Mouse (Mus musculus): ENCODE results near the gene Ccnl2.

Ccnl2 gene

GRCm38 (mm10) chr4:155790650-155791161 is 21.6 kb upstream of the Ccnl2 start:
- DNase-seq, result no peak

GRCm38 (mm10) chr4:155791240-155791933 is 20.9 kb upstream of the Ccnl2 start:
- no peak for DNase-seq

- no peak for DNase-seq
These were observed 18.6 kb upstream of the Ccnl2 start for GRCm38 (mm10) chr4:155793730-155794129.

GRCm38 (mm10) chr4:155802075-155802474 is 10.2 kb upstream of the Ccnl2 start:
- DNase-seq, result no peak

GRCm38 (mm10) chr4:155802741-155803339 is 9.4 kb upstream of the Ccnl2 start, which contains the start of gene Mrpl20:
Mrpl20 (plus strand) TSS chr4:155802878.
- no peak for DNase-seq

- DNase-seq, result peak; percentile 94
These were observed 8.8 kb upstream of the Ccnl2 start for GRCm38 (mm10) chr4:155803340-155804041.

GRCm38 (mm10) chr4:155807841-155808240 is 4.4 kb upstream of the Ccnl2 start:
- DNase-seq, result no peak

- DNase-seq, result no peak
These were observed 434 bp downstream of the Ccnl2 start for GRCm38 (mm10) chr4:155812665-155813181.

- no peak for DNase-seq
These were observed 5.2 kb downstream of the Ccnl2 start for GRCm38 (mm10) chr4:155817533-155817932.

- DNase-seq, result no peak
These were observed 8.7 kb downstream of the Ccnl2 start for GRCm38 (mm10) chr4:155821025-155821424.

- DNase-seq, result no peak
These were observed 11.2 kb downstream of the Ccnl2 start for GRCm38 (mm10) chr4:155823443-155823842.

GRCm38 (mm10) chr4:155829866-155830265 is 17.6 kb downstream of the Ccnl2 start:
- DNase-seq, result no peak

- no peak for DNase-seq
These were observed 18.3 kb downstream of the Ccnl2 start for GRCm38 (mm10) chr4:155830596-155830995.

- peak; percentile 96 for DNase-seq
These were observed 19.0 kb downstream of the Ccnl2 start, which contains the start of gene Aurkaip1 for GRCm38 (mm10) chr4:155831205-155831766. Aurkaip1 (plus strand) TSS chr4:155831272.

GRCm38 (mm10) chr4:155831831-155832230 is 19.5 kb downstream of the Ccnl2 start:
- DNase-seq, result no peak

GRCm38 (mm10) chr4:155832321-155832720 is 20.0 kb downstream of the Ccnl2 start:
- no peak for DNase-seq

- no peak for DNase-seq
These were observed 20.9 kb downstream of the Ccnl2 start for GRCm38 (mm10) chr4:155833234-155833633.

GRCm38 (mm10) chr4:155833836-155834235 is 21.5 kb downstream of the Ccnl2 start:
- peak; percentile 80 for DNase-seq

- DNase-seq, result no peak
These were observed 25.2 kb downstream of the Ccnl2 start for GRCm38 (mm10) chr4:155837404-155838010.

GRCm38 (mm10) chr4:155838187-155839153 is 26.2 kb downstream of the Ccnl2 start:
- DNase-seq, result no peak

- no peak for DNase-seq
These were observed 27.2 kb downstream of the Ccnl2 start, which contains the start of gene Mxra8 for GRCm38 (mm10) chr4:155839483-155839910. Mxra8 (plus strand) TSS chr4:155839680.

Measured in right cerebral cortex, adult 18-20 months (tissue).